Mouse (Mus musculus) heart, postnatal 0 days (tissue): Measurements from ENCODE around the gene Ubl7.

Source experiments
- CTCF ChIP-seq: IDR thresholded peaks from 2 replicates; pipeline ENCODE4 v1.5.1; 2016; ENCODE audit warnings: antibody characterized with exemption, control low read depth, low read depth
- EP300 ChIP-seq: IDR thresholded peaks from 2 replicates; pipeline ENCODE4 v1.6.1; 2016; ENCODE audit warnings: antibody characterized with exemption, low read depth

DNA sequence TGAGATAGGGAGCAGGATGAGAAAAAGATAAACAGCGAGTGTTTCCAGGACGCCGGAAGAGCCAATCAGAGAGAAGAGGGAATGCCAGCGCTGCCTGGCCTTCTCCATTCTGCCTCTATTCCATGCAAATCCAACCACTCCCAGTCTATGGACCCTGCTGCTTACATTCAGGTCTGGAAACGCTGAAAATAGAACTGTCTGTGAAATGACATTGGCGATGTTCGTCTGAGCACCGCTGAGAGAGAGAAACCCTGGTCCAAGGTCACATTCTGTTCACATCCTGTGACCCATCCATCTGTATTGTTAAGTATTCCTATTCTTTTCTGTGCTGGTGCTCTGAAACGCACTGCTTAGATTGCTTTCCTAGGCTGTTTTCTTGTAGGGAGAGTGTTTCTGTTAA, 9.6 kb upstream of the Ubl7 start:
- no peak for TF ChIP-seq CTCF
- TF ChIP-seq EP300: no peak
